Mouse (Mus musculus): ENCODE data around the gene Stoml3. TPM values are rescaled to one million over a fixed set of nuclear protein-coding genes. Genes with fewer than 3 reads are reported as not detected.
A peak's percentile ranks its signal among the peaks of the same experiment; 100 is the strongest.

Gene Stoml3
- polyA plus RNA-seq, 1 experiment = 0.06 TPM

- WGBS = 81% methylated on average over 5 of the region's 5 CpGs
- no peak for TF ChIP-seq POLR2A (IDR thresholded peaks at IDR 0.05; ENCODE audit: borderline replicate concordance, extremely low read depth, low read depth, low read length)
- no peak for TF ChIP-seq CTCF (IDR thresholded peaks at IDR 0.05; ENCODE audit: insufficient read depth, low read length)
- Histone ChIP-seq H3K4me1 (ENCODE audit: control insufficient read depth, insufficient read depth, low read length) (no peaks in the 10 kb centered on the region; the same call in none of the 2 replicates), H3K4me3 (replicated peaks; ENCODE audit: extremely low read depth, low read depth, low read length) (no peak overlapping the region)
- no peak for DNase-seq
Observed at GRCm38 (mm10) chr3:53457750-53458149, 30.7 kb upstream of the Stoml3 start.

- H3K4me3 ChIP-seq (replicated peaks; ENCODE audit: extremely low read depth, low read depth, low read length) = no peak overlapping the region
- DNase-seq = no peak
- 37% methylated on average over 9 of the region's 9 CpGs for WGBS
- TF ChIP-seq CTCF (IDR thresholded peaks at IDR 0.05; ENCODE audit: insufficient read depth, low read length) (no peak), POLR2A (IDR thresholded peaks at IDR 0.05; ENCODE audit: borderline replicate concordance, extremely low read depth, low read depth, low read length) (no peak)
- H3K4me1 ChIP-seq (ENCODE audit: control insufficient read depth, insufficient read depth, low read length) = peaks cover 2% of the 10 kb centered on the region
Observed at GRCm38 (mm10) chr3:53460106-53460505, 28.3 kb upstream of the Stoml3 start.

GRCm38 (mm10) chr3:53462701-53463045, 25.8 kb upstream of the Stoml3 start:
- Histone ChIP-seq H3K4me1 (ENCODE audit: control insufficient read depth, insufficient read depth, low read length) (peaks cover 8% of the 10 kb centered on the region), H3K4me3 (replicated peaks; ENCODE audit: extremely low read depth, low read depth, low read length) (peak overlapping the region; percentile 95)
- 3% methylated on average over 9 of the region's 9 CpGs for WGBS
- DNase-seq = no peak
- TF ChIP-seq CTCF (IDR thresholded peaks at IDR 0.05; ENCODE audit: insufficient read depth, low read length) (no peak), POLR2A (IDR thresholded peaks at IDR 0.05; ENCODE audit: borderline replicate concordance, extremely low read depth, low read depth, low read length) (no peak)

GRCm38 (mm10) chr3:53463046-53463764, 25.2 kb upstream of the Stoml3 start, which contains the start of the genes Nhlrc3 and Proser1:
Gene Nhlrc3, minus strand, starts transcription at chr3:53463332.
Gene Proser1, plus strand, starts transcription at chr3:53463666.
- Histone ChIP-seq H3K4me1 (ENCODE audit: control insufficient read depth, insufficient read depth, low read length) (peaks cover 8% of the 10 kb centered on the region), H3K4me3 (replicated peaks; ENCODE audit: extremely low read depth, low read depth, low read length) (peak within 1 kb of the TSS; percentile 95)
- peak; percentile 94 for DNase-seq
- WGBS = under 1% methylated on average over 52 of the region's 52 CpGs
- TF ChIP-seq POLR2A (IDR thresholded peaks at IDR 0.05; ENCODE audit: borderline replicate concordance, extremely low read depth, low read depth, low read length) (peak; percentile 52; the same call in 1 of the 2 replicates), CTCF (IDR thresholded peaks at IDR 0.05; ENCODE audit: insufficient read depth, low read length) (no peak)

GRCm38 (mm10) chr3:53463765-53464114, 24.7 kb upstream of the Stoml3 start:
- under 1% methylated on average over 35 of the region's 35 CpGs for WGBS
- no peak for TF ChIP-seq CTCF (IDR thresholded peaks at IDR 0.05; ENCODE audit: insufficient read depth, low read length)
- 0 out of 2 replicates have a peak, but pooled peaks have one; percentile 47 for TF ChIP-seq POLR2A (IDR thresholded peaks at IDR 0.05; ENCODE audit: borderline replicate concordance, extremely low read depth, low read depth, low read length)

GRCm38 (mm10) chr3:53464146-53464698, 24.2 kb upstream of the Stoml3 start:
- WGBS = under 1% methylated on average over 20 of the region's 20 CpGs
- peak overlapping the region; percentile 70 for H3K4me3 ChIP-seq (replicated peaks; ENCODE audit: extremely low read depth, low read depth, low read length)
- TF ChIP-seq CTCF (IDR thresholded peaks at IDR 0.05; ENCODE audit: insufficient read depth, low read length) (no peak), POLR2A (IDR thresholded peaks at IDR 0.05; ENCODE audit: borderline replicate concordance, extremely low read depth, low read depth, low read length) (no peak)
- H3K4me1 ChIP-seq (ENCODE audit: control insufficient read depth, insufficient read depth, low read length) = peaks cover 11% of the 10 kb centered on the region
- no peak for DNase-seq

More at GRCm38 (mm10) chr3:53463765-53464114, 24.7 kb upstream of the Stoml3 start:
- no peak for DNase-seq
- Histone ChIP-seq H3K4me1 (ENCODE audit: control insufficient read depth, insufficient read depth, low read length) (peaks cover 8% of the 10 kb centered on the region), H3K4me3 (replicated peaks; ENCODE audit: extremely low read depth, low read depth, low read length) (peak overlapping the region; percentile 70)

- Histone ChIP-seq H3K4me1 (ENCODE audit: control insufficient read depth, insufficient read depth, low read length) (peaks cover 12% of the 10 kb centered on the region), H3K4me3 (replicated peaks; ENCODE audit: extremely low read depth, low read depth, low read length) (no peak overlapping the region)
- 22% methylated on average over 6 of the region's 6 CpGs for WGBS
- TF ChIP-seq CTCF (IDR thresholded peaks at IDR 0.05; ENCODE audit: insufficient read depth, low read length) (no peak), POLR2A (IDR thresholded peaks at IDR 0.05; ENCODE audit: borderline replicate concordance, extremely low read depth, low read depth, low read length) (no peak)
- no peak for DNase-seq
Observed at GRCm38 (mm10) chr3:53465330-53465729, 23.1 kb upstream of the Stoml3 start.

GRCm38 (mm10) chr3:53466481-53466880, 22.0 kb upstream of the Stoml3 start:
- TF ChIP-seq CTCF (IDR thresholded peaks at IDR 0.05; ENCODE audit: insufficient read depth, low read length) (no peak), POLR2A (IDR thresholded peaks at IDR 0.05; ENCODE audit: borderline replicate concordance, extremely low read depth, low read depth, low read length) (no peak)
- Histone ChIP-seq H3K4me3 (replicated peaks; ENCODE audit: extremely low read depth, low read depth, low read length) (no peak overlapping the region), H3K4me1 (ENCODE audit: control insufficient read depth, insufficient read depth, low read length) (peaks cover 12% of the 10 kb centered on the region)
- 54% methylated on average over 9 of the region's 9 CpGs for WGBS
- DNase-seq = no peak

GRCm38 (mm10) chr3:53467356-53467755, 21.1 kb upstream of the Stoml3 start:
- no peak overlapping the region for H3K4me3 ChIP-seq (replicated peaks; ENCODE audit: extremely low read depth, low read depth, low read length)
- TF ChIP-seq CTCF (IDR thresholded peaks at IDR 0.05; ENCODE audit: insufficient read depth, low read length) (no peak), POLR2A (IDR thresholded peaks at IDR 0.05; ENCODE audit: borderline replicate concordance, extremely low read depth, low read depth, low read length) (no peak)
- peaks cover 12% of the 10 kb centered on the region for H3K4me1 ChIP-seq (ENCODE audit: control insufficient read depth, insufficient read depth, low read length)
- WGBS = 41% methylated on average over 5 of the region's 5 CpGs
- DNase-seq = no peak

GRCm38 (mm10) chr3:53469650-53470049, 18.8 kb upstream of the Stoml3 start:
- H3K4me3 ChIP-seq (replicated peaks; ENCODE audit: extremely low read depth, low read depth, low read length) = no peak overlapping the region
- no peak for DNase-seq
- TF ChIP-seq CTCF (IDR thresholded peaks at IDR 0.05; ENCODE audit: insufficient read depth, low read length) (no peak), POLR2A (IDR thresholded peaks at IDR 0.05; ENCODE audit: borderline replicate concordance, extremely low read depth, low read depth, low read length) (no peak)
- peaks cover 12% of the 10 kb centered on the region for H3K4me1 ChIP-seq (ENCODE audit: control insufficient read depth, insufficient read depth, low read length)
- 78% methylated on average over 5 of the region's 5 CpGs for WGBS
